Mouse (Mus musculus) liver, embryonic 14.5 days (tissue): ENCODE measurements around the gene Tbr1. TPM values are rescaled to one million over a fixed set of nuclear protein-coding genes. Genes with fewer than 3 reads are reported as not detected.
A peak's percentile ranks its signal among the peaks of the same experiment; 100 is the strongest.

Source experiments
- ATAC-seq: fragments of 200-750 bp; cut with Nextera tagmentation; 2 replicates; pipeline ENCODE4 v1.8.0; 2017; ENCODE audit warnings: moderate number of reproducible peaks, mild to moderate bottlenecking, moderate library complexity; ENCODE audit not compliant: insufficient read depth
- DNase-seq, 3 experiments: peaks; one replicate each; pipeline ENCODE4 v3.0.0-alpha.2; 2012 to 2013; ENCODE audit warnings: low read depth in 3 of 3, low spot score in 3 of 3
- H3K27ac ChIP-seq: fragments of 300-500 bp; sonication (generic); 2 replicates; pipeline ENCODE4 v1.5.1; 2014; ENCODE audit warnings: moderate library complexity, mild to moderate bottlenecking, control low read depth, inconsistent platforms
- H3K27me3 ChIP-seq: fragments of 300-500 bp; sonication (generic); 2 replicates; pipeline ENCODE4 v1.6.1; 2014; ENCODE audit warnings: mild to moderate bottlenecking, low read length, moderate library complexity; ENCODE audit not compliant: control insufficient read depth, insufficient read depth
- H3K36me3 ChIP-seq: fragments of 300-500 bp; sonication (generic); replicated peaks from 2 replicates; pipeline ENCODE4 v1.6.1; 2014; ENCODE audit warnings: low read depth; ENCODE audit not compliant: control insufficient read depth, insufficient read depth
- H3K4me1 ChIP-seq, 2 experiments: fragments of 200-500 bp in 1 of 2; fragments of 300-500 bp in 1 of 2; sonication (generic) in 1 of 2; replicated peaks; 2 replicates each; pipeline ENCODE4 v1.6.1; 2012 to 2014; ENCODE audit warnings: antibody characterized with exemption in 1 of 2, inconsistent platforms in 1 of 2, low read length in 1 of 2; ENCODE audit not compliant: control insufficient read depth in 2 of 2, insufficient read depth in 2 of 2
- H3K4me2 ChIP-seq: fragments of 300-500 bp; sonication (generic); 2 replicates; pipeline ENCODE4 v1.6.1; 2014; ENCODE audit warnings: low read depth, mild to moderate bottlenecking, control low read depth, moderate library complexity
- H3K4me3 ChIP-seq, 2 experiments: fragments of 200-500 bp in 1 of 2; fragments of 300-500 bp in 1 of 2; sonication (generic) in 1 of 2; 2 replicates each; pipeline ENCODE4 v1.5.1; 2012 to 2014; ENCODE audit warnings: low read depth in 2 of 2, low read length in 2 of 2, mild to moderate bottlenecking in 2 of 2, control low read depth in 1 of 2, inconsistent platforms in 1 of 2, moderate library complexity in 1 of 2; ENCODE audit not compliant: insufficient read depth in 1 of 2
- H3K9ac ChIP-seq: fragments of 300-500 bp; sonication (generic); replicated peaks from 2 replicates; pipeline ENCODE4 v1.6.1; 2014; ENCODE audit warnings: mild to moderate bottlenecking, control low read depth, moderate library complexity
- H3K9me3 ChIP-seq: fragments of 300-500 bp; sonication (generic); 2 replicates; pipeline ENCODE4 v1.6.1; 2016; ENCODE audit warnings: low read length, mixed read lengths; ENCODE audit not compliant: control insufficient read depth
- CTCF ChIP-seq: IDR thresholded peaks from 2 replicates; pipeline ENCODE4 v1.5.1; 2016; ENCODE audit warnings: antibody characterized with exemption, low read depth, control low read depth
- EP300 ChIP-seq: IDR thresholded peaks from 2 replicates; pipeline ENCODE4 v1.6.1; 2016; ENCODE audit warnings: antibody characterized with exemption, low read depth
- WGBS: fragments of 180-500 bp; shearing (Covaris S2); extraction: QIAGEN DNeasy Blood & Tissue Kit; methylation state at CpG from one replicate; pipeline ENCODE4 v1.1.7; 2014; ENCODE audit not compliant: insufficient replicate concordance; 5-methylcytosine and 5-hydroxymethylcytosine counted together
- polyA plus RNA-seq, 2 experiments: library from polyadenylated mRNA; depleted of rRNA in 1 of 2; stranded (reverse) in 1 of 2; unstranded in 1 of 2; fragments of >200 nt; fragmentation: Nextera tagmentation in 1 of 2; extraction: Ambion mirVana in 1 of 2; gene quantifications; 2 replicates each; pipeline versions ENCODE4 v1.2.1 to v1.2.3; 2012 to 2014

The Tbr1 gene
- polyA plus RNA-seq, 2 experiments: 0.02 TPM; not detected in 1

DNA sequence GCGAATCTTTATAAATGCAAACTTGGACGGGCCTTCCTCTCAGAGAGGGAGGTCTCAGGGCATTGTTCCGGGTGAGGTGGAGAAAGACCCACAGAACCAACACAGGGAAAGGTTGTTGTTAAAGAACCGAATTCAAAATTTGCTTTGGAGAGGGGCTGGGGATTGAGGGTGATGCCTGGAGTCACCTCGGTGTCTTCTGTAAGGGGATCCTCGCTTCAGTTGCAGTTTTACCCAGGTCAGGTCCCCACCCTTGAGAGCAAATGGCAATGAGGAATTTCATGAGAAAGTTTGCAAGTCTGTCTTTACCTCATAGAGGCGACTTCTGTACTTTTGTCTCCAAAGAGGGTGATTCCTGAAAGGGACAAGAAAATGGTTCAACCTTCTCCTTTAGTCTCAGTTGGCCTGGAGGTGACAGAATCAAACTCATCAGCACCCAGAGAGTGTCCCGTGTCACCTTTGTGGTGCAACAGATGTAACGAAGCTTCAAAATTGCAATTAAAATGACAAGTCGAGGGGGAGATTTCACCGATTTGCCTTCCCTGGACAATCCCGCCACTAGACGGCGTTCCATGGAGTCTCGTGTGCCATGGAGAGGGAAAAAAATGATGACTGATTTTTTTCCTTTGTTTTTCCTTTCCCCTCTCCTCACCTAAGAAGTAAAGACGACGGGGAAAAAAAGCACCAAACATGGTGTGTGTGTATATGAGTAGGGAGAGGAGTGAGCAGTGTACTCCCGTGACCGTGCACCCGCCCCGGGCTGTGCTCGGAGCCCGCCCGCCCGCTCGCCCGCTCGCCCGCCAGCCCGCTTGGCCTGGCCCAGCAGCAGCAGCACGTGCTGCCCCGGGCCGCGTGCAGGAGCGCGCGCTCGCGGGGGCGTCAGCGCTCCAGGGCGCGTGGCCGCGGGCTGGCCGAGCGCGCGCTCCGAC is 12.1 kb downstream of the Tbr1 start:
- Histone ChIP-seq H3K4me3 (peak overlapping the region in 1 of 2 experiments; percentile 41; a peak in 2 of 4 replicates), H3K27ac (no peak overlapping the region), H3K4me1 (peaks cover 0 to 2% of the 10 kb centered on the region in 2 experiments; a peak in 1 of 4 replicates), H3K4me2 (peak overlapping the region; percentile 49), H3K36me3 (no peaks in the 10 kb centered on the region), H3K9ac (no peak overlapping the region), H3K27me3 (peaks cover 74% of the 10 kb centered on the region), H3K9me3 (no peaks in the 10 kb centered on the region)
- 3% methylated on average over 49 of the region's 50 CpGs for WGBS
- TF ChIP-seq CTCF (peak; percentile 29), EP300 (no peak)
- ATAC-seq (no peak), DNase-seq (no peak)

DNA sequence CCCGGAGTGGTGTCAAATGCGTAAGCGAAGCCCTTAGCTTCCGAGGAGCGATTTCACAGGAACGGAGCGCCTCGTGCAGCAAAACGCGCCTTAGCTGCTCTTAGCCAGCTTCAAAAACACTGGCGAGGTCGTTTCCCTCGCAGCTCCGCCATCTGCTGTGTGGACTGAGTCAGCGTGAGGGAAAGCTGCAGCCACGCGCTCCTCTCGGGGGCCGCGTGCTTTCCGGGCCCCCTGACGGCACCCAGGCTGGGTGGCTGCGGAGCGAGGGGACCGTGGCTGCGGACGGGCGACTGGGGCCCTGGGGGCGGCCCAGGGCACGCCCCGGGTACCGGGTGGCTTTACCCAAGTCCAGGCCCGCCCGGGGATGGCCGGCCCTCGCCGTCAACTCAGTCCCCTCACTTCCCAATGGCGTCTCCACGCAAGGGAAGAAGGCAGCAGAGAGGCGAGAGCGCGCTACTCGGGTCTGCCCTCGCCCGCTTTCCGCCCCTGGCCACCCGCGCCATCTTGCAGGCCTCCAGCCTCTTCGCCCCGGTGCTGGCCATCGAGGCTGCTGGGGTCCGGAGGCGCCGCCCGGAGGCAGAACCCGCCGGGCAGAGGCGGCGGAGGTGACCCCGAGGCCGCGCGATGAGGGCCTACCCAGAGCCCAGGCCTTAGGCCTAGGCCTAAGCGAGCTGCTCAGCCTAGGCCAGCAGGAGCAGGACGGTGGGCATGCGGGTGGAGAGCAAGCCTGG is 13.0 kb downstream of the Tbr1 start:
- Histone ChIP-seq H3K27ac (no peak overlapping the region), H3K4me2 (peak overlapping the region; percentile 49), H3K9ac (no peak overlapping the region), H3K4me1 (peaks cover 0 to 2% of the 10 kb centered on the region in 2 experiments; a peak in 1 of 4 replicates), H3K4me3 (peak overlapping the region in 1 of 2 experiments; percentile 41; a peak in 2 of 4 replicates), H3K36me3 (no peaks in the 10 kb centered on the region), H3K27me3 (peaks cover 65% of the 10 kb centered on the region), H3K9me3 (no peaks in the 10 kb centered on the region)
- ATAC-seq: no peak
- WGBS: 18% methylated on average over 65 of the region's 66 CpGs
- no peak for DNase-seq
- TF ChIP-seq EP300 (no peak), CTCF (no peak)

DNA sequence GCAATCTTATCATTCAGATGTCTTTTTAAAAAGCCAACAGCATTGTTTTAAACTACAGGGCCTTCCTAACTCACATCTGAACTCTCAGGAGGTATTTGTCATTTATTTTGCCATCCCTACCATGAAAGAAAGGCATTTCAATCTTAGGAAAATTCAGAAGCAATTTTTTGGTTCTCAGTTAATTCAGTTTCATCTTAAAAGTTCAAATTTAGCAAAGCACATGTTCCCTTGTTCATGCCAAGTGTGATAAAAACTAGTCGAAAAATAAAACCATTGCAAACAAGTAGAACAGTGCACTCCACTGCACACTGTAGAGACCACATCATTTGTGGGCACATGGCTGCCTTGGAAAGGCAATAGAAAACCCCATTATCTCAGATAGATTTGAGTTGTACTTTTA is 15.5 kb downstream of the Tbr1 start:
- TF ChIP-seq CTCF (no peak), EP300 (no peak)
- DNase-seq: no peak
- H3K27ac ChIP-seq: no peak overlapping the region
- no peaks in the 10 kb centered on the region for H3K36me3 ChIP-seq
- H3K4me3 ChIP-seq: no peak overlapping the region
- H3K27me3 ChIP-seq: peaks cover 40% of the 10 kb centered on the region
- no peak overlapping the region for H3K4me2 ChIP-seq
- no peak for ATAC-seq
- H3K4me1 ChIP-seq: peaks cover 0 to 2% of the 10 kb centered on the region in 2 experiments; a peak in 1 of 4 replicates
- H3K9me3 ChIP-seq: no peaks in the 10 kb centered on the region
- no peak overlapping the region for H3K9ac ChIP-seq
- WGBS: 42% methylated on average over 1 of the region's 1 CpGs

DNA sequence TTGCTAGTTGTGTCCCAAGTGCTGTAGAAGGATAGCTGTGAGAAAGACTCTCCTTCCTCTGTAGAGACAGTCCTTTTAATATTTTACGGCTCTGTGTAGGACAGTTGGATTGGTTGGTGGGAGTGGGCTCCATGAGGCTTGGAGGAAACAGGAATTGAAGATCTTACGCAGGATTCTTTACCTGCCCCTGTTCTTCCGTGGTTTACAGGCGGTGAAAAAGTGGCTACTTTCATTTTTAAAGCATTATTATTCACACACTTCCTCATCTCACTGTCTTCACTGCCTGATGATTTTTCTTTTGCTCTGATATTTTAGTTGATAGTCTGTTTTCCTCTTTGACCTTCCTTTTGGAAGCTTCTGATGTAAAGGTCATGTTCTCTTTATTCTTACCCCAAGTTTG is 17.5 kb downstream of the Tbr1 start:
- 34% methylated on average over 4 of the region's 4 CpGs for WGBS
- no peak for DNase-seq
- Histone ChIP-seq H3K9ac (no peak overlapping the region), H3K27me3 (peaks cover 20% of the 10 kb centered on the region), H3K27ac (no peak overlapping the region), H3K4me1 (no peaks in the 10 kb centered on the region), H3K4me3 (no peak overlapping the region), H3K9me3 (no peaks in the 10 kb centered on the region), H3K36me3 (no peaks in the 10 kb centered on the region), H3K4me2 (no peak overlapping the region)
- TF ChIP-seq EP300: no peak
- TF ChIP-seq CTCF: no peak
- no peak for ATAC-seq

DNA sequence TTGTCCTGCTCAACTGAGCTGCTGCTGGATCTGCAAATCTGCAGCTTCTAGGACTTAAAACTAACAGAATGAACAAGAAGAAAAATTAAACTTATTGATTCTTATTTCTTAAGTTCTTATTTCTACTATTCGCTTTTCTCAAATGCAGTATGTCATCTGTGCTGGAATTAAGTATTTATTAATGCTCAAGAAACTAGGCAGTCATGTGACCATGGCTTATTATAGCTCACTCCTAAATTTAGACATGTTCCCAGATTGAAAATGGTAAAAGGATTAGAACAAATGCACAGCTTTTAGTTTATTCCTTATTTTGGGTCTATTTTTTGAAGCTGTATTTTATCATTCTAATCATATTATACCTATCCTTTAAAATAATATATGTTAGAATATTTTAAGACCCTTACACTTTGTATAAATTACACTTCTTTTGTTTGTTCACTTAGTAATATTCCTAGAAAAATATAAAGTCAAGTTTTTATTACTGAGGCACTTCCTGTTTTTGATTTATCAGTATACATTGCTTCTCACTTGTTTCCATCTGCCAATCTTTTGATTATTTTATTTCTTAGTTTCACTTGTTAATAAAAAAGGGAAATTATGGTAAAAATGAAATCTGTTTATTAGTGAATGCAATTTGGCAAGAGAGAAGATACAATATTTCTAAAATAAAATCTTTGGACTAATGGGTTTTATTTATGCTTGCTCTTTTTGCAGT is 20.9 kb downstream of the Tbr1 start:
- Histone ChIP-seq H3K4me3 (no peak overlapping the region), H3K9me3 (no peaks in the 10 kb centered on the region), H3K27me3 (no peaks in the 10 kb centered on the region; the same call in 1 of the 2 replicates), H3K27ac (no peak overlapping the region), H3K4me2 (no peak overlapping the region), H3K36me3 (no peaks in the 10 kb centered on the region), H3K4me1 (no peaks in the 10 kb centered on the region), H3K9ac (no peak overlapping the region)
- WGBS: 36% methylated on average over 1 of the region's 1 CpGs
- DNase-seq (no peak), ATAC-seq (no peak)
- no peak for TF ChIP-seq CTCF
- no peak for TF ChIP-seq EP300
